Mouse (Mus musculus) bone marrow macrophage, adult 2 months (primary cell): ENCODE measurements around the gene Fam169b. TPM values are rescaled to one million over a fixed set of nuclear protein-coding genes. Genes with fewer than 3 reads are reported as not detected.
"Not testable (repeated sequence)": the region's sequence is repeated elsewhere in the genome, so short reads cannot be mapped to it uniquely, and the experiment has no call there.

Experiments
- H3K27ac ChIP-seq: 2 replicates; pipeline ENCODE4 v1.5.1; 2012; ENCODE audit warnings: low read depth, low read length; ENCODE audit not compliant: insufficient read depth
- H3K4me1 ChIP-seq: 2 replicates; pipeline ENCODE4 v1.6.1; 2012; ENCODE audit warnings: low read length; ENCODE audit not compliant: control insufficient read depth, insufficient read depth
- H3K4me3 ChIP-seq: 2 replicates; pipeline ENCODE4 v1.5.1; 2012; ENCODE audit warnings: mild to moderate bottlenecking, low read length, moderate library complexity; ENCODE audit not compliant: insufficient read depth
- CTCF ChIP-seq: IDR thresholded peaks from 2 replicates; pipeline ENCODE4 v1.5.1; 2012; ENCODE audit warnings: low read depth, mild to moderate bottlenecking, low read length, moderate library complexity
- POLR2A ChIP-seq: IDR thresholded peaks from 2 replicates; pipeline ENCODE4 v1.6.1; 2012; ENCODE audit warnings: mild to moderate bottlenecking, low read depth, low read length, borderline replicate concordance
- polyA plus RNA-seq: library from polyadenylated mRNA; stranded (reverse); fragments of >200 nt; gene quantifications from 2 replicates; pipeline ENCODE4 v1.2.4, GENCODE M21; 2012; ENCODE audit not compliant: missing spikeins, insufficient read depth, insufficient read length

The Fam169b gene
- polyA plus RNA-seq, 1 experiment = not detected

- Histone ChIP-seq H3K4me1 (peaks cover 8% of the 10 kb centered on the region), H3K4me3 (no peak overlapping the region), H3K27ac (no peak overlapping the region)
- TF ChIP-seq CTCF = no peak
These were observed 10.1 kb downstream of the Fam169b start for GRCm38 (mm10) chr7:68283776-68284175.

- H3K4me3 ChIP-seq = no peak overlapping the region
- H3K4me1 ChIP-seq = peaks cover 8% of the 10 kb centered on the region
- no peak for TF ChIP-seq POLR2A
- no peak for TF ChIP-seq CTCF
- no peak overlapping the region for H3K27ac ChIP-seq
These were observed 12.2 kb downstream of the Fam169b start for GRCm38 (mm10) chr7:68285851-68286298.

GRCm38 (mm10) chr7:68286526-68287481, 13.2 kb downstream of the Fam169b start:
- TF ChIP-seq CTCF = no peak
- no peak for TF ChIP-seq POLR2A
- Histone ChIP-seq H3K4me3 (no peak overlapping the region), H3K27ac (no peak overlapping the region), H3K4me1 (peaks cover 8% of the 10 kb centered on the region)

- peaks cover 5% of the 10 kb centered on the region for H3K4me1 ChIP-seq
These were observed 13.9 kb downstream of the Fam169b start for GRCm38 (mm10) chr7:68287582-68287981.

GRCm38 (mm10) chr7:68288000-68288399, 14.4 kb downstream of the Fam169b start:
- not testable (repeated sequence) for H3K4me3 ChIP-seq, H3K4me1 ChIP-seq, H3K27ac ChIP-seq

More at GRCm38 (mm10) chr7:68287582-68287981, 13.9 kb downstream of the Fam169b start:
- Histone ChIP-seq H3K27ac (no peak overlapping the region), H3K4me3 (no peak overlapping the region)
- no peak for TF ChIP-seq CTCF
- no peak for TF ChIP-seq POLR2A

GRCm38 (mm10) chr7:68289081-68289480, 15.4 kb downstream of the Fam169b start:
- H3K27ac ChIP-seq = no peak overlapping the region
- TF ChIP-seq CTCF (no peak), POLR2A (no peak)
- no peak overlapping the region for H3K4me3 ChIP-seq
- H3K4me1 ChIP-seq = no peaks in the 10 kb centered on the region

GRCm38 (mm10) chr7:68291603-68292002, 18.0 kb downstream of the Fam169b start:
- H3K27ac ChIP-seq = no peak overlapping the region
- no peak overlapping the region for H3K4me3 ChIP-seq
- no peaks in the 10 kb centered on the region for H3K4me1 ChIP-seq
- TF ChIP-seq CTCF (no peak), POLR2A (no peak)

- TF ChIP-seq POLR2A (no peak), CTCF (no peak)
- Histone ChIP-seq H3K27ac (no peak overlapping the region), H3K4me1 (no peaks in the 10 kb centered on the region), H3K4me3 (no peak overlapping the region)
These were observed 20.6 kb downstream of the Fam169b start for GRCm38 (mm10) chr7:68293997-68294789.

- no peaks in the 10 kb centered on the region for H3K4me1 ChIP-seq
- no peak overlapping the region for H3K4me3 ChIP-seq
- no peak for TF ChIP-seq CTCF
- no peak for TF ChIP-seq POLR2A
- H3K27ac ChIP-seq = no peak overlapping the region
These were observed 22.8 kb downstream of the Fam169b start for GRCm38 (mm10) chr7:68296487-68296886.
